In genomic region chr11:80903426-80903825, GRCm38 (mm10) we compare ENCODE assay signal across 11 mouse cellular contexts.
"Had no signal": no experiment of that assay in that cellular context is flagged by ENCODE, and none has a peak within 500 bp of the region (broad histone marks: within the 10 kb centered on the region; RNA-seq: fewer than 3 reads in every experiment).

No protein-coding gene starts in this region.

- DNase-seq: heart, postnatal 10 days; heart, postnatal 14 days; heart, postnatal 36 days; heart, postnatal 4 days; kidney, adult 11 months; kidney, adult 8-10 months; kidney, postnatal 10 days; kidney, postnatal 14 days; kidney, postnatal 25 days; layer of hippocampus, adult 9-11 months; layer of hippocampus, postnatal 36 days had no signal
